Mouse (Mus musculus) testis, adult 2 months (tissue): ENCODE results near the gene Ccdc148. TPM values are rescaled to one million over a fixed set of nuclear protein-coding genes. Genes with fewer than 3 reads are reported as not detected.

ENCODE experiments used
- H3K27ac ChIP-seq: fragments of 200-500 bp; 2 replicates; pipeline ENCODE4 v1.5.1; 2012; ENCODE audit warnings: low read depth, low read length; ENCODE audit not compliant: control insufficient read depth, insufficient read depth
- H3K27me3 ChIP-seq: fragments of 200-500 bp; 2 replicates; pipeline ENCODE4 v1.6.1; 2012; ENCODE audit warnings: mild to moderate bottlenecking, low read length, moderate library complexity; ENCODE audit not compliant: control insufficient read depth, insufficient read depth
- H3K36me3 ChIP-seq: fragments of 200-500 bp; 2 replicates; pipeline ENCODE4 v1.6.1; 2012; ENCODE audit warnings: mild to moderate bottlenecking, low read length; ENCODE audit not compliant: control insufficient read depth, insufficient read depth
- H3K4me1 ChIP-seq: fragments of 200-500 bp; 2 replicates; pipeline ENCODE4 v1.6.1; 2012; ENCODE audit warnings: low read length; ENCODE audit not compliant: control insufficient read depth, insufficient read depth
- H3K4me3 ChIP-seq: fragments of 200-500 bp; 2 replicates; pipeline ENCODE4 v1.5.1; 2012; ENCODE audit warnings: low read depth, mild to moderate bottlenecking, low read length, moderate library complexity, mixed read lengths; ENCODE audit not compliant: control insufficient read depth
- CTCF ChIP-seq: fragments of 200-500 bp; IDR thresholded peaks from 2 replicates; pipeline ENCODE4 v1.5.1; 2012; ENCODE audit warnings: low read depth, mild to moderate bottlenecking, inconsistent platforms, low read length, moderate library complexity; ENCODE audit not compliant: control insufficient read depth, insufficient read depth, insufficient replicate concordance
- POLR2A ChIP-seq: fragments of 200-500 bp; IDR thresholded peaks from 2 replicates; pipeline ENCODE4 v1.6.1; 2012; ENCODE audit warnings: low read depth, mild to moderate bottlenecking, inconsistent platforms, low read length, moderate library complexity; ENCODE audit not compliant: control insufficient read depth
- polyA plus RNA-seq: library from polyadenylated mRNA; depleted of rRNA; stranded (reverse); fragments of >200 nt; gene quantifications from 2 replicates; pipeline ENCODE4 v1.2.3, GENCODE M21; 2012; rRNA removed

The Ccdc148 gene
- polyA plus RNA-seq, 1 experiment, result 4.2 TPM

DNA sequence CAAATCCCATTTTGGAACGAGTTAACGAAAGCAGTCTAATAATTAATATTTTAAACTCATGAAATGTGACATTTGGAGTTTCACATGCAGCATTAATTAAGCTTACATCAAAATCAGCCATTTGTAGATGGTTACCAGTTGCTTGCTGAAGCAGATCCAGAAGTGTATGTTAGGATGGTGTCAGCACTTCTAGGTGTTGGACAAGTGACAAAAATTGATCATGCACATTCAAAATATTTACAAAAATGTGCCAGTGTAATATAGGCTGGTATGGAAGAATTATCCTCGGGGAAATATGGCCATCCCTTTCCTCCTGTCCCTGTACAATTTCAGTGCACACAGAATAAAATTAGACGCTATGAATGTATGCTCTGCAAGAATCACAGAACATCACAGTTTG lies 370.1 kb downstream of the Ccdc148 start:
- Histone ChIP-seq H3K27me3 (no peaks in the 10 kb centered on the region), H3K4me3 (no peak overlapping the region), H3K27ac (no peak overlapping the region), H3K36me3 (no peaks in the 10 kb centered on the region), H3K4me1 (peaks cover 5% of the 10 kb centered on the region; the same call in 1 of the 2 replicates)
- TF ChIP-seq POLR2A, result no peak
- TF ChIP-seq CTCF, result no peak

DNA sequence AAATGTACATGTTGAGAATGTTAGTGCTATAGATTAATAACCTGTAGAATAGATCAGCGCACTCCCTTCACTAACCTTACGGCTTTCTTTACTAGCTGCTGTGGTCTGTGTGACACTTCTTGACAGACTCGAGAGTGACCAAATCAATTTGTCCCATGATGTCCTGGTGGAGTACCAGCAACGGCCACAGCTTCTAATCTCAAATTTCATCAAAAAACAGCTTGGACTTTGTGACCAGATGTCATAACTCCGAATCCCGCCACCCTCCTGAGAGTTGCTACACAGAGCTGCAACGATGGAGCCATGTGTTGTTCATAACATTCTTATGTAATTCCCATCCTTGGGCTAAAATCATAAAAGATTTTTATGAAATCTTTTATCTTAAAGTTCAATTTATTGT lies 370.5 kb downstream of the Ccdc148 start:
- no peaks in the 10 kb centered on the region for H3K36me3 ChIP-seq
- TF ChIP-seq POLR2A (no peak), CTCF (no peak)
- H3K4me1 ChIP-seq, result peaks cover 5% of the 10 kb centered on the region; the same call in 1 of the 2 replicates
- H3K27ac ChIP-seq, result no peak overlapping the region
- H3K27me3 ChIP-seq, result no peaks in the 10 kb centered on the region
- H3K4me3 ChIP-seq, result no peak overlapping the region

DNA sequence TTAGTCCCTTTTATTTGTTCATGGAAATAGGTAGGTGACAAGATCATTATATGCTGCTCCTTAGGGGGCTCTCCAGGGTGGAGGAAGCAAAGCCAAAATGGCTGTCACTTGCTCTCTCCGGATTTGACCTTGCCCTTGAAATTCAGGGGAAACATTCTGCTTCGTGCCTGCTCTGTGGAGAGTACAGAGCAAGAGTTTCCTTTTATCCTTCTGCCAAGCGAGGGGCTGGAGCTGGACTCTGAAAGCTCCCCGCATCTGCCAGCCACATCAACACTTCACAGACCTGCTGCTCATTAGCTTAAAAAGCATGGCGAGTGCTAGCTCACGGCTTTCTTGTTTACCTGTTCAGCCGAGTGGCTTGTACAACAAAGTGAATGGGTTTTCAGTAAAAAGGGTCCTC lies 373.1 kb downstream of the Ccdc148 start:
- Histone ChIP-seq H3K36me3 (no peaks in the 10 kb centered on the region), H3K27ac (no peak overlapping the region), H3K4me1 (peaks cover 5% of the 10 kb centered on the region; the same call in 1 of the 2 replicates), H3K4me3 (no peak overlapping the region), H3K27me3 (no peaks in the 10 kb centered on the region)
- TF ChIP-seq POLR2A (no peak), CTCF (no peak)

DNA sequence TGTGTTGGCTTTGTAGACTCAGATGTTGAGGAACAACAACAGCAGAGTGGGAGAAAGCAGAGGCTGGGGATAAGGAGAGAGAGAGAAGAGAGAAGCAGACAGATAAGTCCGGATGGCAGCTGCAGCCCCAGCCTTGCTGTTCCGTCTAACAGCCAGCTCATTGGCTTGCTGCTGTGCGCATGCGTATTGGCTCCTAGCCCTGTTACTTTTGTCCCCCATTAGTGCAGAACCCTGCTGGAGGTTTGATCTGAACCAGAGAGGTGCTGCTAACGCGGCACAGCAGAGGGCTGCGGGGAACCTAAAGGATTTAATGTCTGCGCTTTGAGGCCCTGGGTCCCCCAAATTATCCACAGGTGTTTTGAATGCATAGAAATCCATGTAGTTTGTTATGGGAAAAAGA lies 373.8 kb downstream of the Ccdc148 start:
- Histone ChIP-seq H3K36me3 (no peaks in the 10 kb centered on the region), H3K4me1 (peaks cover 5% of the 10 kb centered on the region; the same call in 1 of the 2 replicates), H3K4me3 (peak overlapping the region; percentile 34; the same call in 1 of the 2 replicates), H3K27ac (peak overlapping the region; percentile 22; the same call in 1 of the 2 replicates), H3K27me3 (no peaks in the 10 kb centered on the region)
- TF ChIP-seq CTCF (no peak), POLR2A (peak; percentile 38; the same call in 1 of the 2 replicates)

DNA sequence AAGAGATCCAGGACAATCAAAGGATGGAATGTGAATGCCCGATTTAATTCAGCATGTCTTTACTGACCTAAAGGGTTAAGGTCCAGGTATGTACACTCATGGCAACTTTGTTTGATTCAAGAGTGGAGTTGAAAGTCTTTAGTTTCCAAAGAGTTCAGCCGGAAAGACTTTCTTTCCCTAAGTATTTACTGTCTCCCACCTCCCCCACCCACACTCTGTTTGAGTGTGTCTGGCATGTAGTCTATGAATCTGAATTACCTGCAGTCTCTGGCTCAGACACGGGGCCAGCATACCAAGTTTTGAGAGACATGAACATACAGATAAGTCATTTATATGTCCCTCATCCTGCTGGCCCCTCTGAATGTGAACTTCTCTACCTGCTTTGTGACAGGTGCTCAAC lies 374.3 kb downstream of the Ccdc148 start:
- H3K36me3 ChIP-seq, result no peaks in the 10 kb centered on the region
- peak overlapping the region; percentile 34; the same call in 1 of the 2 replicates for H3K4me3 ChIP-seq
- TF ChIP-seq POLR2A (no peak), CTCF (no peak)
- no peaks in the 10 kb centered on the region for H3K27me3 ChIP-seq
- H3K27ac ChIP-seq, result peak overlapping the region; percentile 22; the same call in 1 of the 2 replicates
- H3K4me1 ChIP-seq, result peaks cover 5% of the 10 kb centered on the region; the same call in 1 of the 2 replicates

DNA sequence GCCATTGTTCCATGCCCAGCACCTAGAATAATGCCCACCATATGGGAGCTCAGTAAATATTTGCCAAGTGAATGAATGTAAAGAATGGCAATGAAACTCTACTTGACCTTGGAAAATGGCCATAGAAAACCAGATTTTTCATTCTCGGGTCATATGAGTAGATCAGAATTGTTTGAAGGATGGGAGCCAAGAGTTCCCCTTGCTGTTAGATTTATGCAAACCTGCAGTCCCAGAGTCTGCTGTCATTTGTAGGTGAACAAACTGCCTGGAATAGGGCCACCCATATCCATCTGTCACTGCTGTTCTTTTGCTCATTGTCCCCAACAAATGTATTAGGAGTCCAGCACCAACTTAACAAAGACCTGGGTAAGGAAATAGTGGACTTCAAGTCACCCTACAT lies 377.0 kb downstream of the Ccdc148 start:
- TF ChIP-seq CTCF, result no peak
- no peak for TF ChIP-seq POLR2A
- no peak overlapping the region for H3K27ac ChIP-seq
- no peaks in the 10 kb centered on the region for H3K36me3 ChIP-seq
- H3K27me3 ChIP-seq, result no peaks in the 10 kb centered on the region
- no peak overlapping the region for H3K4me3 ChIP-seq
- peaks cover 5% of the 10 kb centered on the region; the same call in 1 of the 2 replicates for H3K4me1 ChIP-seq

DNA sequence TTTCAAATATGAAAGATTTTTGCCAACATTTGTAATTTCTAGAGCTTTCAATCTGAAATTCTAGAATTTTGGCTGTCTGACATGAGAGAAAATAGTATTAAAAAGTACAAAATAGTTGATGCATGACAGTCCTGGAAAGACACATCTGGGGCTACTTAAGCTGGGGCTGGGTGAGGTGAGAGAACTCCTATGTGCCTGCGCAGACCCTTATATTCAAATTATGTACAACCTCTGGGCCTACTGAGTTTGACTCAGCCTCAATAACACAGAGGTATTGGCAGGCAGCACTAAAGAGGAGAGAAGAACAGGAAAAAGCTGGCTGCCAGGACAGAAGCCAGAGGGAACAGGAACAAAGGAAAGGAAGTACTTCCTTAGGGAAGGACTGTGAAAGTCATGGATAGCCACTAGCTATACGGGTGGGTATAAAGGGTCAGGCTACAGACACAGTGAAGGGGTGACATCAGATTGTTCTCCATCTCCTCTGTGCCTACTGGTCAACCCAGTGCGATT lies 381.4 kb downstream of the Ccdc148 start:
- TF ChIP-seq POLR2A (no peak), CTCF (no peak)
- Histone ChIP-seq H3K4me3 (no peak overlapping the region), H3K27ac (no peak overlapping the region), H3K36me3 (no peaks in the 10 kb centered on the region), H3K27me3 (no peaks in the 10 kb centered on the region), H3K4me1 (no peaks in the 10 kb centered on the region)

DNA sequence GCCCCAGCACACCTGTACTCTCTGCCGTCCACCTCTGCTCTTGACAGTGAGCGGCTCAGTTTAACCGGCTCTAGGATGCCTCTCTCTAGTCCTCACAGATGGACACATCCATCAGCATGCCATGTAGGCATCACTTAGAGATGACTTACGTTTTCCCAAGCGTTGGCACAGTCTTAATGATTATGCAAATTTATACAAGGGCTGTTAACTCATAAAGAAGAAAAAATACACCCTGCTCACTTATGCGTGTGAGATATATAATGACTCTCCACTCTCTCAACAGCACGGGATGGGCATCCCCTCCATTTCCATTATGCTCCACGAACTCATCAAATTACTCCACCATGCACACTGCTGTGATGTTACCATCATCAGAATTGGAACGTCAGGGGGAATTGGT lies 386.6 kb downstream of the Ccdc148 start:
- no peaks in the 10 kb centered on the region for H3K4me1 ChIP-seq
- TF ChIP-seq CTCF (no peak), POLR2A (no peak)
- no peaks in the 10 kb centered on the region for H3K36me3 ChIP-seq
- H3K27ac ChIP-seq, result no peak overlapping the region
- H3K4me3 ChIP-seq, result no peak overlapping the region
- H3K27me3 ChIP-seq, result no peaks in the 10 kb centered on the region

Other genes starting within 250 kb of the Ccdc148 start
- gene Pkp4, start 167 bp upstream of the Ccdc148 start, polyA plus RNA-seq, result 9.4 and 9.8 TPM in 2 replicates